Mouse (Mus musculus) cerebellum, postnatal 4 days (tissue): ENCODE measurements around the gene Unc45a.

ENCODE experiments used
- DNase-seq, 2 experiments: peaks; one replicate each; pipeline ENCODE4 v3.0.0; 2022; ENCODE audit warnings: low spot score in 2 of 2, mixed read lengths in 1 of 2

The Unc45a gene

DNA sequence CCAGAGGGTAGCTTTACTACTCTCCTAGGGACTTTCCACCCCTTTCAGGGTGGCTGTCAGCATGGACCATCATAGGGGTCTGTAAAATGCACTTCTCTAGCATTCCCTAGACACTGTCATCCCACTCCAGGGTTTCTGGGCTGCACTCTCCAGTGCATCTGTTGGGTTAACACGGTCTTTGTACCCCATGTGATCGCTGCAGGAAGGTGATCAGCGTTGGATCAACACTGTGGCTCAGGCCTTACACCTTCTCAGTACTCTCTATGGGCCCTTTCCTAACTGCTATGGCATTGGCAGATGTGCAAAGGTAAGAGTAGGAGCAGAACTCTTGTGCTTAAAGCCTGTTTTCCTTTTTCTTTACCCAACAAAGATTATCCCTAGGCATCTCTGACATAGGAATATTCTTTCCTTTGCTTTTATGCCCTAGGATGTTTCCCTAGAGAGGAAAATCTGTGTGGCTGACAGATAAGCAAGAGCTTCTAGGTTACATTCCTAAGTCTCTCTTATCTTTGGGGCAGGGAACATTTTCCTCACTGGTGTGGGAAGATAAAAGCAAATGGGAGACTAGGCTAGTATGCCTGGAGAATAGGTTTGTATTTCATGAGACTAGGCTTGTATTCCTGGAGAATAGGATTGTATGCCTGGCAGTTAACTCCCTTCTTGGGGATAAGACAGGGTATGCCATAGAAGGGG is 57.4 kb downstream of the Unc45a start:
- DNase-seq = no peak

- no peak for DNase-seq
Observed at GRCm38 (mm10) chr7:80281646-80282045, 59.2 kb downstream of the Unc45a start.

GRCm38 (mm10) chr7:80280998-80281397 is 59.8 kb downstream of the Unc45a start:
- DNase-seq = no peak

GRCm38 (mm10) chr7:80280032-80280431 is 60.8 kb downstream of the Unc45a start:
- DNase-seq = no peak

DNA sequence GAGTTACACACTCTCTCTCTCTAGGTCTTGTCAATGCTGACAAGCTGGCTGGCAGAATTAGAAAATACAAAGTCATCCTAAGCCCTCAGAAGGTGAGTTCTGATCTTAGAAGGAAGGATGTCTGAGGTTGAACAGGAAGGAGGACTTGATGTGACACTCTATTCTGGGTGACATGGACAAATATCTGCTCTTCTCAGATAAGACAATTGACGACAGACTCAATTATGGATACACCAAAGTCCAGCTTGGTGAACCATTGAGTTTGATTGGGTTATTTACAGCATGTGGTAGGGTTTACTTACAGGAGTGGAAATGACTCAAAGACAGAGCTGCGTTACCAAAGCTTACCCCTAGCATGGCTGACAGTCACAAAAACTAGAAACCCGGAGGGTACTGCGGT is 64.4 kb downstream of the Unc45a start:
- no peak for DNase-seq
